Mouse (Mus musculus) liver, embryonic 14.5 days (tissue): ENCODE data around the gene Arl6ip4. TPM values are rescaled to one million over a fixed set of nuclear protein-coding genes. Genes with fewer than 3 reads are reported as not detected.

ENCODE experiments used
- ATAC-seq: fragments of 200-750 bp; cut with Nextera tagmentation; 2 replicates; pipeline ENCODE4 v1.8.0; 2017; ENCODE audit warnings: moderate number of reproducible peaks, mild to moderate bottlenecking, moderate library complexity; ENCODE audit not compliant: insufficient read depth
- DNase-seq, 3 experiments: peaks; one replicate each; pipeline ENCODE4 v3.0.0-alpha.2; 2012 to 2013; ENCODE audit warnings: low read depth in 3 of 3, low spot score in 3 of 3
- H3K27ac ChIP-seq: fragments of 300-500 bp; sonication (generic); 2 replicates; pipeline ENCODE4 v1.5.1; 2014; ENCODE audit warnings: moderate library complexity, mild to moderate bottlenecking, control low read depth, inconsistent platforms
- H3K27me3 ChIP-seq: fragments of 300-500 bp; sonication (generic); 2 replicates; pipeline ENCODE4 v1.6.1; 2014; ENCODE audit warnings: mild to moderate bottlenecking, low read length, moderate library complexity; ENCODE audit not compliant: control insufficient read depth, insufficient read depth
- H3K36me3 ChIP-seq: fragments of 300-500 bp; sonication (generic); replicated peaks from 2 replicates; pipeline ENCODE4 v1.6.1; 2014; ENCODE audit warnings: low read depth; ENCODE audit not compliant: control insufficient read depth, insufficient read depth
- H3K4me1 ChIP-seq, 2 experiments: fragments of 200-500 bp in 1 of 2; fragments of 300-500 bp in 1 of 2; sonication (generic) in 1 of 2; replicated peaks; 2 replicates each; pipeline ENCODE4 v1.6.1; 2012 to 2014; ENCODE audit warnings: antibody characterized with exemption in 1 of 2, inconsistent platforms in 1 of 2, low read length in 1 of 2; ENCODE audit not compliant: control insufficient read depth in 2 of 2, insufficient read depth in 2 of 2
- H3K4me2 ChIP-seq: fragments of 300-500 bp; sonication (generic); 2 replicates; pipeline ENCODE4 v1.6.1; 2014; ENCODE audit warnings: low read depth, mild to moderate bottlenecking, control low read depth, moderate library complexity
- H3K4me3 ChIP-seq, 2 experiments: fragments of 200-500 bp in 1 of 2; fragments of 300-500 bp in 1 of 2; sonication (generic) in 1 of 2; 2 replicates each; pipeline ENCODE4 v1.5.1; 2012 to 2014; ENCODE audit warnings: low read depth in 2 of 2, low read length in 2 of 2, mild to moderate bottlenecking in 2 of 2, control low read depth in 1 of 2, inconsistent platforms in 1 of 2, moderate library complexity in 1 of 2; ENCODE audit not compliant: insufficient read depth in 1 of 2
- H3K9ac ChIP-seq: fragments of 300-500 bp; sonication (generic); replicated peaks from 2 replicates; pipeline ENCODE4 v1.6.1; 2014; ENCODE audit warnings: mild to moderate bottlenecking, control low read depth, moderate library complexity
- H3K9me3 ChIP-seq: fragments of 300-500 bp; sonication (generic); 2 replicates; pipeline ENCODE4 v1.6.1; 2016; ENCODE audit warnings: low read length, mixed read lengths; ENCODE audit not compliant: control insufficient read depth
- CTCF ChIP-seq: IDR thresholded peaks from 2 replicates; pipeline ENCODE4 v1.5.1; 2016; ENCODE audit warnings: antibody characterized with exemption, low read depth, control low read depth
- EP300 ChIP-seq: IDR thresholded peaks from 2 replicates; pipeline ENCODE4 v1.6.1; 2016; ENCODE audit warnings: antibody characterized with exemption, low read depth
- WGBS: fragments of 180-500 bp; shearing (Covaris S2); extraction: QIAGEN DNeasy Blood & Tissue Kit; methylation state at CpG from one replicate; pipeline ENCODE4 v1.1.7; 2014; ENCODE audit not compliant: insufficient replicate concordance; 5-methylcytosine and 5-hydroxymethylcytosine counted together
- polyA plus RNA-seq, 2 experiments: library from polyadenylated mRNA; depleted of rRNA in 1 of 2; stranded (reverse) in 1 of 2; unstranded in 1 of 2; fragments of >200 nt; fragmentation: Nextera tagmentation in 1 of 2; extraction: Ambion mirVana in 1 of 2; gene quantifications; 2 replicates each; pipeline versions ENCODE4 v1.2.1 to v1.2.3; 2012 to 2014

The Arl6ip4 gene
- polyA plus RNA-seq, 2 experiments = 50.6 to 52.2 TPM

- WGBS = 52% methylated on average over 5 of the region's 5 CpGs
- no peaks in the 10 kb centered on the region for H3K27me3 ChIP-seq
- no peak for TF ChIP-seq CTCF
- no peak for TF ChIP-seq EP300
- ATAC-seq (no peak), DNase-seq (no peak)
- peaks cover 4% of the 10 kb centered on the region for H3K36me3 ChIP-seq
- no peak overlapping the region for H3K9ac ChIP-seq
- peaks cover 4 to 14% of the 10 kb centered on the region in 2 experiments for H3K4me1 ChIP-seq
- H3K9me3 ChIP-seq = no peaks in the 10 kb centered on the region
- H3K27ac ChIP-seq = no peak overlapping the region
- no peak overlapping the region for H3K4me3 ChIP-seq
- no peak overlapping the region for H3K4me2 ChIP-seq
Measured at GRCm38 (mm10) chr5:124119204-124119603, 3.3 kb downstream of the Arl6ip4 start.

GRCm38 (mm10) chr5:124122357-124122756, 6.5 kb downstream of the Arl6ip4 start:
- H3K36me3 ChIP-seq = peaks cover 4% of the 10 kb centered on the region
- ATAC-seq = no peak
- 80% methylated on average over 18 of the region's 18 CpGs for WGBS

GRCm38 (mm10) chr5:124125093-124125492, 9.2 kb downstream of the Arl6ip4 start:
- Histone ChIP-seq H3K4me3 (no peak overlapping the region), H3K36me3 (no peaks in the 10 kb centered on the region; the same call in 1 of the 2 replicates), H3K4me2 (no peak overlapping the region), H3K27ac (no peak overlapping the region), H3K4me1 (no peaks in the 10 kb centered on the region), H3K9me3 (no peaks in the 10 kb centered on the region), H3K9ac (no peak overlapping the region), H3K27me3 (no peaks in the 10 kb centered on the region)
- no peak for ATAC-seq
- WGBS = 77% methylated on average over 11 of the region's 11 CpGs
- no peak for DNase-seq
- TF ChIP-seq CTCF = no peak
- no peak for TF ChIP-seq EP300

More at GRCm38 (mm10) chr5:124122357-124122756, 6.5 kb downstream of the Arl6ip4 start:
- Histone ChIP-seq H3K27me3 (no peaks in the 10 kb centered on the region), H3K27ac (no peak overlapping the region), H3K9me3 (no peaks in the 10 kb centered on the region), H3K9ac (no peak overlapping the region), H3K4me3 (no peak overlapping the region), H3K4me2 (no peak overlapping the region), H3K4me1 (no peaks in the 10 kb centered on the region)
- TF ChIP-seq EP300 = no peak
- no peak for TF ChIP-seq CTCF
- no peak for DNase-seq

- H3K36me3 ChIP-seq = no peaks in the 10 kb centered on the region; the same call in 1 of the 2 replicates
- H3K4me3 ChIP-seq = no peak overlapping the region
- no peaks in the 10 kb centered on the region for H3K9me3 ChIP-seq
- H3K27me3 ChIP-seq = no peaks in the 10 kb centered on the region
- no peak overlapping the region for H3K9ac ChIP-seq
- DNase-seq (no peak), ATAC-seq (no peak)
- no peak overlapping the region for H3K27ac ChIP-seq
- TF ChIP-seq CTCF (no peak), EP300 (no peak)
- WGBS = 73% methylated on average over 5 of the region's 5 CpGs
- no peaks in the 10 kb centered on the region for H3K4me1 ChIP-seq
- H3K4me2 ChIP-seq = no peak overlapping the region
Measured at GRCm38 (mm10) chr5:124134261-124134660, 18.4 kb downstream of the Arl6ip4 start.

- no peak overlapping the region for H3K4me3 ChIP-seq
- TF ChIP-seq EP300 (no peak), CTCF (no peak)
- no peak overlapping the region for H3K4me2 ChIP-seq
- no peak for DNase-seq
- 75% methylated on average over 7 of the region's 7 CpGs for WGBS
- no peaks in the 10 kb centered on the region for H3K27me3 ChIP-seq
- no peaks in the 10 kb centered on the region for H3K4me1 ChIP-seq
- no peak overlapping the region for H3K27ac ChIP-seq
- H3K9me3 ChIP-seq = no peaks in the 10 kb centered on the region
- no peak for ATAC-seq
- H3K9ac ChIP-seq = no peak overlapping the region
- peaks cover 2% of the 10 kb centered on the region for H3K36me3 ChIP-seq
Measured at GRCm38 (mm10) chr5:124138066-124138465, 22.2 kb downstream of the Arl6ip4 start.
